Mouse (Mus musculus) kidney, postnatal 0 days (tissue): ENCODE data around the gene Gm10282. TPM values are rescaled to one million over a fixed set of nuclear protein-coding genes. Genes with fewer than 3 reads are reported as not detected.

Source experiments
- ATAC-seq: fragments of 200-750 bp; cut with Nextera tagmentation; replicated peaks from 2 replicates; pipeline ENCODE4 v1.8.0; 2017; ENCODE audit warnings: low read depth, moderate number of reproducible peaks, moderate TSS enrichment, moderate library complexity; ENCODE audit not compliant: low FRiP score
- DNase-seq: peaks from one replicate; pipeline ENCODE4 v3.0.0-alpha.2; 2016; ENCODE audit warnings: low spot score
- H3K27ac ChIP-seq: fragments of 300-500 bp; sonication (generic); 2 replicates; pipeline ENCODE4 v1.5.1; 2014; ENCODE audit warnings: mild to moderate bottlenecking
- H3K27me3 ChIP-seq: fragments of 300-500 bp; sonication (generic); 2 replicates; pipeline ENCODE4 v1.6.1; 2014; ENCODE audit warnings: low read length, mixed read lengths; ENCODE audit not compliant: insufficient read depth
- H3K36me3 ChIP-seq: fragments of 300-500 bp; sonication (generic); 2 replicates; pipeline ENCODE4 v1.6.1; 2014; ENCODE audit warnings: low read length, mixed read lengths; ENCODE audit not compliant: insufficient read depth
- H3K4me1 ChIP-seq: fragments of 300-500 bp; sonication (generic); replicated peaks from 2 replicates; pipeline ENCODE4 v1.6.1; 2014; ENCODE audit warnings: antibody characterized with exemption, low read length, mixed read lengths; ENCODE audit not compliant: insufficient read depth
- H3K4me2 ChIP-seq: fragments of 300-500 bp; sonication (generic); 2 replicates; pipeline ENCODE4 v1.6.1; 2014; ENCODE audit warnings: mild to moderate bottlenecking, low read length, moderate library complexity, mixed read lengths
- H3K4me3 ChIP-seq: fragments of 300-500 bp; sonication (generic); replicated peaks from 2 replicates; pipeline ENCODE4 v1.5.1; 2014; ENCODE audit warnings: low read depth, low read length
- H3K9ac ChIP-seq: fragments of 300-500 bp; sonication (generic); 2 replicates; pipeline ENCODE4 v1.6.1; 2014; ENCODE audit warnings: low read depth, low read length
- H3K9me3 ChIP-seq: fragments of 300-500 bp; sonication (generic); replicated peaks from 2 replicates; pipeline ENCODE4 v1.6.1; 2016; ENCODE audit warnings: low read length, inconsistent platforms, mixed read lengths
- CTCF ChIP-seq: IDR thresholded peaks from 2 replicates; pipeline ENCODE4 v1.5.1; 2016; ENCODE audit warnings: antibody characterized with exemption, low read depth, mild to moderate bottlenecking, moderate library complexity
- WGBS: fragments of 180-500 bp; shearing (Covaris S2); extraction: QIAGEN DNeasy Blood & Tissue Kit; methylation state at CpG from one replicate; pipeline ENCODE4 v1.1.7; 2014; 5-methylcytosine and 5-hydroxymethylcytosine counted together
- polyA plus RNA-seq: library from polyadenylated mRNA; unstranded; fragments of >200 nt; fragmentation: Nextera tagmentation; extraction: Ambion mirVana; gene quantifications from 2 replicates; pipeline ENCODE4 v1.2.1, GENCODE M21; 2015

The Gm10282 gene
- polyA plus RNA-seq: 22.2 and 22.8 TPM in 2 replicates

GRCm38 (mm10) chr8:72305210-72305905, at the start of gene Gm10282:
Gene Gm10282 (minus strand): TSS chr8:72305260.
- 62% methylated on average over 15 of the region's 16 CpGs for WGBS

GRCm38 (mm10) chr8:72354272-72354671, 49.2 kb upstream of the Gm10282 start:
- Histone ChIP-seq H3K27ac (peak overlapping the region; percentile 72; the same call in 1 of the 2 replicates), H3K4me2 (no peak overlapping the region), H3K9ac (no peak overlapping the region), H3K4me1 (0 out of 2 replicates have a peak, but pooled peaks cover 6% of the 10 kb centered on the region), H3K4me3 (no peak overlapping the region), H3K9me3 (no peaks in the 10 kb centered on the region), H3K27me3 (no peaks in the 10 kb centered on the region), H3K36me3 (peaks cover 20% of the 10 kb centered on the region)
- no peak for ATAC-seq
- WGBS: 30% methylated on average over 11 of the region's 11 CpGs
- DNase-seq: peak; percentile 22
- no peak for TF ChIP-seq CTCF

More at GRCm38 (mm10) chr8:72305210-72305905, at the start of gene Gm10282:
- no peak for TF ChIP-seq CTCF
- Histone ChIP-seq H3K4me1 (no peaks in the 10 kb centered on the region), H3K36me3 (no peaks in the 10 kb centered on the region), H3K4me2 (no peak within 1 kb of the TSS), H3K27me3 (no peaks in the 10 kb centered on the region), H3K9me3 (no peaks in the 10 kb centered on the region), H3K4me3 (no peak within 1 kb of the TSS), H3K27ac (no peak within 1 kb of the TSS), H3K9ac (no peak within 1 kb of the TSS)
- DNase-seq: no peak
- no peak for ATAC-seq

- Histone ChIP-seq H3K27me3 (no peaks in the 10 kb centered on the region), H3K36me3 (peaks cover 19% of the 10 kb centered on the region), H3K27ac (peak overlapping the region; percentile 72), H3K9ac (no peak overlapping the region), H3K9me3 (no peaks in the 10 kb centered on the region), H3K4me2 (no peak overlapping the region), H3K4me3 (no peak overlapping the region), H3K4me1 (0 out of 2 replicates have a peak, but pooled peaks cover 6% of the 10 kb centered on the region)
- TF ChIP-seq CTCF: no peak
- no peak for DNase-seq
- no peak for ATAC-seq
- WGBS: 80% methylated on average over 7 of the region's 7 CpGs
These were observed 48.6 kb upstream of the Gm10282 start for GRCm38 (mm10) chr8:72353700-72354045.

- DNase-seq: no peak
- Histone ChIP-seq H3K9me3 (no peaks in the 10 kb centered on the region), H3K4me3 (no peak overlapping the region), H3K27me3 (no peaks in the 10 kb centered on the region), H3K36me3 (peaks cover 19% of the 10 kb centered on the region), H3K9ac (no peak overlapping the region), H3K27ac (peak overlapping the region; percentile 72), H3K4me2 (no peak overlapping the region), H3K4me1 (0 out of 2 replicates have a peak, but pooled peaks cover 6% of the 10 kb centered on the region)
- ATAC-seq: peak; percentile 79
- 65% methylated on average over 8 of the region's 8 CpGs for WGBS
- TF ChIP-seq CTCF: no peak
These were observed 48.1 kb upstream of the Gm10282 start for GRCm38 (mm10) chr8:72352951-72353699.

GRCm38 (mm10) chr8:72351405-72352005, 46.4 kb upstream of the Gm10282 start:
- Histone ChIP-seq H3K9ac (no peak overlapping the region), H3K36me3 (peaks cover 9% of the 10 kb centered on the region; the same call in 1 of the 2 replicates)
- TF ChIP-seq CTCF: no peak

GRCm38 (mm10) chr8:72350727-72351126, 45.7 kb upstream of the Gm10282 start:
- Histone ChIP-seq H3K36me3 (0 out of 2 replicates have a peak, but pooled peaks cover 2% of the 10 kb centered on the region), H3K27me3 (no peaks in the 10 kb centered on the region), H3K4me1 (0 out of 2 replicates have a peak, but pooled peaks cover 6% of the 10 kb centered on the region), H3K4me2 (no peak overlapping the region), H3K4me3 (no peak overlapping the region), H3K27ac (no peak overlapping the region), H3K9ac (no peak overlapping the region), H3K9me3 (no peaks in the 10 kb centered on the region)
- TF ChIP-seq CTCF: no peak
- ATAC-seq (no peak), DNase-seq (no peak)
- WGBS: 92% methylated on average over 8 of the region's 8 CpGs

More at GRCm38 (mm10) chr8:72351405-72352005, 46.4 kb upstream of the Gm10282 start:
- ATAC-seq (no peak), DNase-seq (no peak)
- Histone ChIP-seq H3K9me3 (no peaks in the 10 kb centered on the region), H3K27me3 (no peaks in the 10 kb centered on the region), H3K4me3 (no peak overlapping the region), H3K4me2 (no peak overlapping the region), H3K4me1 (0 out of 2 replicates have a peak, but pooled peaks cover 6% of the 10 kb centered on the region), H3K27ac (no peak overlapping the region)
- WGBS: 87% methylated on average over 7 of the region's 7 CpGs
